Mouse (Mus musculus) liver, embryonic 14.5 days (tissue): ENCODE data around the gene Map4k2.

Experiments
- CTCF ChIP-seq: IDR thresholded peaks from 2 replicates; pipeline ENCODE4 v1.5.1; 2016; ENCODE audit warnings: antibody characterized with exemption, low read depth, control low read depth
- EP300 ChIP-seq: IDR thresholded peaks from 2 replicates; pipeline ENCODE4 v1.6.1; 2016; ENCODE audit warnings: antibody characterized with exemption, low read depth

DNA sequence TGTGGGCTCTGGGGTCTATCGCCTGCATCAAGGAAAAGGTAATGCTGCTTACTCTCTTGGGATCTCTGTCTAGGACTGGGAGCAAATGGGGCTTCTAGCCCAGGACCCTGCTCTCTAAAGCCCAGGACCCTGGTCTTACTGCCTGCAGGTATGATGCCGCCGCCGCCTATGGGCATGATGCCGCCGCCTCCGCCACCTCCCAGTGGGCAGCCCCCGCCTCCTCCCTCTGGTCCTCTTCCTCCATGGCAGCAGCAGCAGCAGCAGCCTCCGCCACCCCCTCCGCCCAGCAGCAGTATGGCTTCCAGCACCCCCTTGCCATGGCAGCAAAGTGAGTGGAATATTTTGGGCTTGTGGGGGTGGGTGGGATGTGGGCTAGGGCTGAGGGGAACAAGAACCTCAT lies 33.6 kb downstream of the Map4k2 start:
- TF ChIP-seq EP300 (no peak), CTCF (no peak)
